Mouse (Mus musculus): ENCODE measurements around the gene Bcl3.
A peak's percentile ranks its signal among the peaks of the same experiment; 100 is the strongest.

The Bcl3 gene

DNA sequence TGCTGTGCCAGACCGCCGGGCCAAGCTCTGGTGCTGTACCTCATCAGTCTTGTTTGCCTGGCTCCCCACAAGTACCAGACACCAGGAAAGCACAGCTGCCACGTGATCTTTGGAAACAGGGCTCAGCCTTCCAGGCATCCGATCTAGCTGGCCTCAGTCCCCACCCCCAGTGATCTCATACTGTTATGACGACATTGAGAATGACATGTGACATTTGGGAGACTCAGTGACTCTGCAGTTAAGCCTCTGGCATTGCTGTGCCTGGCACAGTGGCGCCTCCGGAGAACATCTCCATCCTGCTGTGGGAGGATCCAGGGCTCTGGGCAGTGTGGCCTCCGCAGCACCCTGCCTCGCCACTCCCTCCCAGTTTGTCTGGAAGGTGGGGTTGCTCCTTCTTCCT is 9.3 kb upstream of the Bcl3 start:
- DNase-seq = no peak

DNA sequence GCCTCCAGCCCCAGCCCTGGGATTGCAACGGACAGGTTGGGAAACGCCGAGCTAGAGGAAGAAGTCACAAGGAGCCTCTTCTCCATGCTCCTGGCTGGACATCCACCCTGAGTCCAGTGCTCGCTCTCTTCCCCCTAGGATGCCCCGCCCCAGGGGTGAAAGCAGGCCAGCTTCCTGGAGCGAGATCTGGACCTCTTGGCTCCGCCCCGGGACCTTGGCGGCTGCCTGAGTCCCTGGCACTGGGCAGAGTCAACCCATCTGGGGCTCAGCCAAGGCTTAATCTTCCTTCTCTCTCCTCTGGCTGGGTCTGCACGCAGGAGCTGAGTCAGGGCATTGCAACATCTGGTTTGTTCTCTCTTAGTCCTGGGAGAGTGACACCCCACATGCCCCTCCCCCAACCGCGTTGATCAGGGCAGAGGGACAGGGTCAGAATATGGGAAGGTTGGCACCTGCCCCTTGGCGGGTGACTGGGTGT is 8.1 kb upstream of the Bcl3 start:
- peak; percentile 98 for DNase-seq

DNA sequence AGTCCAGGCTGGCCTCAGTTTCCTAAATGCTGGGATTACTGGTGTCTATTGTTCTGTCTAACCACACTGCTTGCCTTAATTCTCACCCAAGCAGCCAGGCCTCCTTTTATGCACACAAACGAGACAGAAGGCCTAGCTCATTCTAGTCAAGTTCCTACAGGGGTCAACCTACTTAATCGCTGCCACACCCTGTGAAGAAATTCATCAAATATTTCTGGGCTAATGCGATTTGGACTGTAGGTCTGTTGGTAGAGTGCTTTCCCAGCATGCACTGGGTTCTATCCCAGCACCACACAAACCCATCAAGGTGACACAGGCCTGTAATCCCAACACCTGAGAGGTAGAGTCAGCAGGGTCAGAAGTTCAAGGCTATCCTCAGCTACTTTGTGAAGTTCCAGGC is 7.1 kb upstream of the Bcl3 start:
- no peak for DNase-seq

GRCm38 (mm10) chr7:19826756-19827155 is 4.2 kb upstream of the Bcl3 start:
- no peak for DNase-seq

- DNase-seq = peak; percentile 92
Measured at GRCm38 (mm10) chr7:19824182-19824973, 1.8 kb upstream of the Bcl3 start.

DNA sequence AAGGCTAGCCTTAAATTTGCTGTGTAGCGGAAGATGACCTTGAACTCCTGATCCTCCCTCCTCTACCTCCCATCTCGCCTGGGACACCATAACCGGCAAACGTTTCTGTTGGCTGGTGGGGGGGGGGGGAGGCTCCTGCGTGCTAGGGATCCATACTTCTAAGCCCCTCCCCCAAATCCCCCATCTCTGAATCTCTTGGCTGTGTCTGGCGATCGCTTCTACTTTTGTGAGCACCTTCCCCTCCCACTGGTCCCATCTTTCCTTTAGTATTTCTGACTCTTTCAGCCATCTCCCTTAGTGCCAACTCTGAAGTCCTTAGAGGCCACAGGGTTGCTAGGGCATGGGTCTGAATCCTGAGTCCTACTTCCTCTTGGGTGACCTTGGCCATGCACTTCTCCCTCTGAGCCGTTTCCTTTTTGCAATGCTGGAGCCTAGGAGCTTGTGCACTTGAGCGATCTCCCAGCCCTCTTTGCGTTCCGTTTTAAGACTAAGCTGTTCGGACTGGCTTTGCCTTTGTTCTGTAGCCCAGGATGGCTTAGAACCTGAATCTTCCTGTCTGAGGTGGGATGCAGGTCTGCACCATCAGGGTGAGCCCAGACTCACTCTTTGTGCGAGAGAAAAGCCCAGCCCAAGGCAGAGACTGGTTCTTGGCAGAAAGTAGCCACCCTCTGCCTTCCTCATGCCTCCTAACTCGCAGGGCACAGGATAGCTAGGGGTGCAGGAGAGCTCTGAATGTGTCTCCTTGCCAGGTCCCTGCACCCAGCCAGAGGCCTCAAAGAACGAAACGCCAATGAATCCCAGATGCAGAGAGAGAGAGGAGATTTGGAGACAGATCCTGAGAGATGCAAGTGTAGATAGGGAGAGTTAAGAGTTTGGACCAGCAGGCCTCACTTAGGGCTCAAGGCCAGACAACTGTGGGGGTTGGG is 949 bp upstream of the Bcl3 start:
- DNase-seq = peak; percentile 46

GRCm38 (mm10) chr7:19822193-19822592 is 377 bp downstream of the Bcl3 start:
- peak; percentile 46 for DNase-seq

DNA sequence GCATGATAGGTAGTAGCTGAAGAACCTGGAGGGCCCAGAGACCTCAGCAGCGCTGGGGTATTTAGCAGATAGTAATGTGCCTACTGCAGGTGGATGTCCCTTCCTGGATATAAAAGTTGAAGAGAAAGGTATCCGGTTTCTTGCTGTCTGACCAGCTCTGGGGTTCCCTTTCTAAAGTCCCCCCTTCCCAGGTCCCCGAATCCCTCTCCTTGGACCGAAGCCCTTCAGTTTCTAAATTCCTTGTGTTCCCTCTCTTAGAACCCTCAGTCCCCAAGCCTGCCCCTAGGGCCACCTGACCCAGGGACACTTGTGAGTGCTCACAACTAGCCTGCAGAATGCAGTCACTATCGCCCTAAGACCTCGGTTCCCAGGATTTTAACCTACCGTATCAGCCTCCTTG is 937 bp downstream of the Bcl3 start:
- DNase-seq = no peak

DNA sequence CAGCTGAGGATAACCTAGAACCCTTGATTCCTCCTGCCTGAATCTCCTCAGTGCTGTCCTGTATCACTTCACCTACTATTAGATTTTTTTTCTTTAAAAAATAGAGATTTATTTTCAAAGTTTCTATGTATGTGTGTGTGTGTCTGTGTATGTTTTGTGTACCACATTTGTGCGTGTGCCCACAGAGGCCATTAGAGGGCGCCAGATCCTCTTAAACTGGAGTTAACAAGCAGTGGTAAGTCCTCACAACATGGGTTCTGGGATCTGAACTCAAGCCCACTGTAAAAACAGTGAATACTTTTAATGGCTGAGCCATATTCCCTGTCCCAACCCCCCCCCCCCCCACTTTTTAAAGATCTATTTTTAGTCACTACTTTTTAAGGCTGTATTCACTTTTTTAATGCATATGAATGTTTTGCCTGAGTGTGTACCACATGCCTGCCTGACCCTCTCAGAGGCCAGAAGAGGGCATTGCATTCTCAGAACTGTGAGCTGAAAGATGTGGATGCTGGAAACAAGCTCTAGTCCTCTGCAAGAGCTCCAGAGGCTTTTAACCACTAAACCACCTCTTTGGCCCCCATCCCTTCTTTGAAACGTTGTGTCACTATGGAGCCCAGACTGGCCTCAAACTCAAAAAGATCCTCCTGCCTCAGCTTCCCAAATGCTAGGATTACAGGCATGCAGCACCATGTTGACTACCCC is 2.1 kb downstream of the Bcl3 start:
- DNase-seq = no peak

- no peak for DNase-seq
Measured at GRCm38 (mm10) chr7:19818875-19819274, 3.7 kb downstream of the Bcl3 start.

DNA sequence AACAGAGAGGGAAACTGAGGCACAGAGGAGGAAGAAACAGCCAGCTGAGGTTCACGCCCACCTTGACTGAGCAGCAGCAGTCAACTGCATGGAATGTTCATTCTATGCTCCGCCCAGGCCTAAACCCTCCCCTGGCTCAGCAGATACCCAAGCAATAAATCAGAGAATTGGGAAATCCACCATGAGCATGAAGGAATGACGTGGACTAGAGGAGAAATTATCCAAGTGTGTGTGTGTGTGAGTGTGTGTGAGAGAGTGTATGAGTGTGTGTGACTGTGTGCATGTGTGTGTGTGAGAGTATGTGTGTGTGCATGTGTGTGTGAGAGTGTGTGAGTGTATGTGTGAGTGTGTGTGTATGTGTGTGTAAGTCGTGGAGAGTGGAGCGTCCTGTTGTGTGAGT is 4.1 kb downstream of the Bcl3 start:
- no peak for DNase-seq

- DNase-seq = peak; percentile 44
Measured at GRCm38 (mm10) chr7:19817382-19818105, 5.0 kb downstream of the Bcl3 start.

DNA sequence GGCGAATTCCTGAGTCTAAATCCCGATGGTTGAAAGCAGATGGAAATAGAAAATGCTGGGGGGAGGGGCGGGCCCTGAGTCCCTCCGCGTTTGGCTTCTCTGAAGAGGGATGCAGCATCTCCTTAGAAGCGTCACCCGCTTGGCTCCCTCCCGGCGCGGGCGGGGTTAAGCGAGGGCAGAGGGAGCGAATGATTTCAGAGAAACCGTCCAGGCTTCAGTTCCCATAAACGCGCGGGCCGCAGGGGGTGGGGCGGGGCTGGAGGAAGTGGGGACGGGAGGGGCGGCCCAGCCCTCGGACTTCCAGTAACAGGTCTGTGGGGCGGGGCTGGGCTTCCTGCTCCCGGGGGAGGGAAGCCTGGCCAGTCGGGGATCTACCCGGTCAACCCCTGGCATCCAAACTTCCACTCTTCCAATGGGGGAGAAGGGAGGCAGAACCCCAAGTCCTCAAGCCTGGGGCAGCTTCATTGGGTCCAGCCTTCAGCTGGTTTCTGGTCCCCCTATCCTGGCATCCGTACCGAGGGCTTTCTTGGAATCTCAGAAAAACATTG is 6.3 kb downstream of the Bcl3 start:
- peak; percentile 86 for DNase-seq

- no peak for DNase-seq
Measured at GRCm38 (mm10) chr7:19815296-19816223, 7.0 kb downstream of the Bcl3 start.

GRCm38 (mm10) chr7:19813579-19814122 is 8.9 kb downstream of the Bcl3 start:
- DNase-seq = no peak

GRCm38 (mm10) chr7:19813161-19813560 is 9.4 kb downstream of the Bcl3 start:
- DNase-seq = no peak

GRCm38 (mm10) chr7:19811114-19811513 is 11.5 kb downstream of the Bcl3 start:
- DNase-seq = peak; percentile 87

- DNase-seq = peak; percentile 46
Measured at GRCm38 (mm10) chr7:19809369-19809768, 13.2 kb downstream of the Bcl3 start.

GRCm38 (mm10) chr7:19806356-19806969 is 16.1 kb downstream of the Bcl3 start:
- no peak for DNase-seq

GRCm38 (mm10) chr7:19802995-19803394 is 19.6 kb downstream of the Bcl3 start:
- DNase-seq = peak; percentile 81

Measured in kidney, adult 9 months (tissue).